Mouse (Mus musculus) testis, adult 2 months (tissue): ENCODE results near the gene Lypd8. TPM values are rescaled to one million over a fixed set of nuclear protein-coding genes. Genes with fewer than 3 reads are reported as not detected.
"Not testable (repeated sequence)": the region's sequence is repeated elsewhere in the genome, so short reads cannot be mapped to it uniquely, and the experiment has no call there.

Source experiments
- H3K27ac ChIP-seq: fragments of 200-500 bp; 2 replicates; pipeline ENCODE4 v1.5.1; 2012; ENCODE audit warnings: low read depth, low read length; ENCODE audit not compliant: control insufficient read depth, insufficient read depth
- H3K27me3 ChIP-seq: fragments of 200-500 bp; 2 replicates; pipeline ENCODE4 v1.6.1; 2012; ENCODE audit warnings: mild to moderate bottlenecking, low read length, moderate library complexity; ENCODE audit not compliant: control insufficient read depth, insufficient read depth
- H3K36me3 ChIP-seq: fragments of 200-500 bp; 2 replicates; pipeline ENCODE4 v1.6.1; 2012; ENCODE audit warnings: mild to moderate bottlenecking, low read length; ENCODE audit not compliant: control insufficient read depth, insufficient read depth
- H3K4me1 ChIP-seq: fragments of 200-500 bp; 2 replicates; pipeline ENCODE4 v1.6.1; 2012; ENCODE audit warnings: low read length; ENCODE audit not compliant: control insufficient read depth, insufficient read depth
- H3K4me3 ChIP-seq: fragments of 200-500 bp; 2 replicates; pipeline ENCODE4 v1.5.1; 2012; ENCODE audit warnings: low read depth, mild to moderate bottlenecking, low read length, moderate library complexity, mixed read lengths; ENCODE audit not compliant: control insufficient read depth
- CTCF ChIP-seq: fragments of 200-500 bp; IDR thresholded peaks from 2 replicates; pipeline ENCODE4 v1.5.1; 2012; ENCODE audit warnings: low read depth, mild to moderate bottlenecking, inconsistent platforms, low read length, moderate library complexity; ENCODE audit not compliant: control insufficient read depth, insufficient read depth, insufficient replicate concordance
- POLR2A ChIP-seq: fragments of 200-500 bp; IDR thresholded peaks from 2 replicates; pipeline ENCODE4 v1.6.1; 2012; ENCODE audit warnings: low read depth, mild to moderate bottlenecking, inconsistent platforms, low read length, moderate library complexity; ENCODE audit not compliant: control insufficient read depth
- polyA plus RNA-seq: library from polyadenylated mRNA; depleted of rRNA; stranded (reverse); fragments of >200 nt; gene quantifications from 2 replicates; pipeline ENCODE4 v1.2.3, GENCODE M21; 2012

Lypd8 gene
- polyA plus RNA-seq, 1 experiment = 4.3 TPM

DNA sequence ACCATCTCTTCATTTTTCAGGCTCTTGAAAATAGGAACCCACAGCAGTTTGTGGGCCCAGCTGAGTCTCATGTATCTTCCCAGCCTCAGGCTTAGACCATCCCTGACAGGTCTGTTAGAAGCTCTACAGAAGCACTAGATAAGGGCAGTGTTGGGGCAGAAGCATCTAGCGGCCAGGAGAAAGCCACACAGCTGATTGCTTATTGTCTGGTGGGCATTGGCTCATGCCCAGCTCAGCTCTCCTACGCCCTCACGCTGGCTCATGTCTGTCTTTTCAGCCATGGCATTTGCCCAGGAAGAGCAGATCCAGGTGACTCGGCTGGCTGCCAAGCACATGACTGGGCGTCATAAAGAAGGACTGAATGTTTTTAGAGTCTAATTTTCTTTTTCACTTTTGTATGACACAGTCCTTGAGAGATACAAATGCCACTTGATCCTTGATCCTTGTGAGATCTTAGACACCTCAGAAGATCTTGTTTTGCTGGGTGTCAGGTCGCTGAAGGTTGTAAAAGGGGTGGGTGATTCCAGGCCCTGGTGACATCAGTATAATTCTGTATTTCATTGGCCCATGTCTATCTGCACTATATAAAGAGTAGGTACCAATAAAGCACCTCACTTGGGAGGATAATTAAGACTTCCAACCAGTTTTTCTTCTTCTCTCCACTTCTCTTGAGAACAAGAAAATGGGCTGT is 20.9 kb upstream of the Lypd8 start:
- H3K4me3 ChIP-seq = no peak overlapping the region
- no peaks in the 10 kb centered on the region for H3K36me3 ChIP-seq
- TF ChIP-seq CTCF (no peak), POLR2A (no peak)
- H3K27ac ChIP-seq = no peak overlapping the region
- no peaks in the 10 kb centered on the region for H3K27me3 ChIP-seq
- H3K4me1 ChIP-seq = no peaks in the 10 kb centered on the region

DNA sequence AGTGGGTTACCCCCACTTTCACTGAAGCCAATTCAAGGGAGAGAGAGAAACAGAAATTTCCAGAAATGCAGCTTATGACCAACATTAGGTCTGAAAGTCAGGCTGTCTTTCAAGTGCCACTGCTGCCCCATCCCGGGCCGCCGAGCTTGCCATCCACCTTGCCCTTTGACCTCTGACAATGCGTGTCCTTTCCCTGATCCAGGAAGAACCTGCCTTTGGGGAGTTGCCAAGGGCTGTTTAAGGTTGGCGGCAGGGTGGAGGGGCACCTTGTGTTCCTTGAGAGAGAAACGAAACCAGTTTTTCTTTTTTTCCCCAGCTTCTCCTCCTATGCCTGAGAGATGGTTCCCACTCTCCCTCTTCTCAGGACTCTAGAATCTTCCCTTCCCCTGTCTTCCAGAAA is 16.3 kb upstream of the Lypd8 start:
- not testable (repeated sequence) for H3K27ac ChIP-seq, H3K27me3 ChIP-seq, H3K36me3 ChIP-seq, H3K4me3 ChIP-seq, H3K4me1 ChIP-seq

DNA sequence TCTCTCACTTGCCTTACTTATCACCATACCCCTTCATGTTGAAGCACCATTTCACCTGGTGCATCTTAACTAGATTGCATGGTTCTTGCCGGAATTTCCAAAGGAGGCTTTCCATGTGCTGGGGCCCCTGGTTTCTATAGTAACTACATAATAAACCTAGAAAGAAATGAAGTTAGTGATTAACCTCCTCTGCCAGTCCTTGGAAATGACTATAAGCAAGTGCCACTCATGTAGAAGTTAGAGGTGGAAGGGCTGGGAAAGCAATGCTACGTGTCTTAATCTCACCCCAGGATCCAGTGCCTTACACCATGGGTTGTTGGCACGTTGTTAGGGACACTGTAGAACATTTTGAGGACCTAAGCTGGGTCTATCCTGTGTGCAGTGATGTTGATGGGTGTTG is 14.4 kb upstream of the Lypd8 start:
- Histone ChIP-seq H3K36me3 (no peaks in the 10 kb centered on the region), H3K27me3 (no peaks in the 10 kb centered on the region), H3K27ac (no peak overlapping the region), H3K4me1 (no peaks in the 10 kb centered on the region; the same call in 1 of the 2 replicates), H3K4me3 (no peak overlapping the region)
- TF ChIP-seq POLR2A (no peak), CTCF (no peak)

DNA sequence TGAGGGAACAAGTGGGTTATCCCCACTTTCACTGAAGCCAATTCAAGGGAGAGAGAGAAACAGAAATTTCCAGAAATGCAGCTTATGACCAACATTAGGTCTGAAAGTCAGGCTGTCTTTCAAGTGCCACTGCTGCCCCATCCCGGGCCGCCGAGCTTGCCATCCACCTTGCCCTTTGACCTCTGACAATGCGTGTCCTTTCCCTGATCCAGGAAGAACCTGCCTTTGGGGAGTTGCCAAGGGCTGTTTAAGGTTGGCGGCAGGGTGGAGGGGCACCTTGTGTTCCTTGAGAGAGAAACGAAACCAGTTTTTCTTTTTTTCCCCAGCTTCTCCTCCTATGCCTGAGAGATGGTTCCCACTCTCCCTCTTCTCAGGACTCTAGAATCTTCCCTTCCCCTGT is 12.7 kb upstream of the Lypd8 start:
- not testable (repeated sequence) for H3K27me3 ChIP-seq, H3K4me1 ChIP-seq, H3K4me3 ChIP-seq, H3K27ac ChIP-seq, H3K36me3 ChIP-seq

DNA sequence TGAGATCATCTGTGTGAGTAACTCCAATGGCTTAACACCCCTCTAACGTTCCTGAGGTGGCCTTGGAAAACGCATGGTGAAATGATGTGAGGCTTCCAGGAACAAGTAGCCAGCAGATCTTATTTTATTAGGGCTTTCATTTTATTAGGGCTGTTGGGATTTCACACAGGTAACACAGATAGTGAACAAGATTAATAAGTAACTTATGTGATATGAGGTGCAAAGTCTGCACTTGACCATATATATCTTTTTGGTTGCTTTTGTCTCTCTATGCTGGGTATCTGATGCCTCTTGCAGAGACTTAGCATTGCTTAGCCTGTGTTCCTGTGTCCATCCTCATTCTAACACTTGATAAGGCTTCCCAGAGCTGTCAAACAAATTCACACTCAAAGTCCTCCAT is 1.6 kb upstream of the Lypd8 start:
- TF ChIP-seq CTCF (no peak), POLR2A (no peak)
- H3K4me1 ChIP-seq = peaks cover 3% of the 10 kb centered on the region
- no peak overlapping the region for H3K27ac ChIP-seq
- H3K36me3 ChIP-seq = no peaks in the 10 kb centered on the region
- no peak overlapping the region for H3K4me3 ChIP-seq
- H3K27me3 ChIP-seq = no peaks in the 10 kb centered on the region

DNA sequence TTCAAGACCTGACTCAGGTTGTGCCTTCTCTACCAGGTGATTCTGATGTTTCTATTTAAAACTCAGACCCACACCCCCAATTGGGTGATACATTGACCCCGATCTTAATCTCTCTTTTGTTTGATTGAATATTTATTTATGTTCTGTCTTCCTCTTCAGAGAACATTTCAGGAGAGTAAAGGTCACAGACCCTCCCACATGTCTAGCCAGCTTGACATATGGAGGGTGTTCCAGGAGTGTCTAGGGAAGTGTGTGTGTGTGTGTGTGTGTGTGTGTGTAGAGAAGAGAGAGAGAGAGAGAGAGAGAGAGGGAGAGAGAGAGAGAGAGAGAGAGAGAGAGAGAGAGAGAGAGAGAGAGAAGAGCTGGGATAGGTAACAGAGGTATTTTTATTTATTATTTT is 1.2 kb upstream of the Lypd8 start:
- TF ChIP-seq CTCF (no peak), POLR2A (no peak)
- H3K27ac ChIP-seq = no peak overlapping the region
- H3K4me1 ChIP-seq = peaks cover 3% of the 10 kb centered on the region
- no peaks in the 10 kb centered on the region for H3K27me3 ChIP-seq
- no peaks in the 10 kb centered on the region for H3K36me3 ChIP-seq
- H3K4me3 ChIP-seq = no peak overlapping the region

DNA sequence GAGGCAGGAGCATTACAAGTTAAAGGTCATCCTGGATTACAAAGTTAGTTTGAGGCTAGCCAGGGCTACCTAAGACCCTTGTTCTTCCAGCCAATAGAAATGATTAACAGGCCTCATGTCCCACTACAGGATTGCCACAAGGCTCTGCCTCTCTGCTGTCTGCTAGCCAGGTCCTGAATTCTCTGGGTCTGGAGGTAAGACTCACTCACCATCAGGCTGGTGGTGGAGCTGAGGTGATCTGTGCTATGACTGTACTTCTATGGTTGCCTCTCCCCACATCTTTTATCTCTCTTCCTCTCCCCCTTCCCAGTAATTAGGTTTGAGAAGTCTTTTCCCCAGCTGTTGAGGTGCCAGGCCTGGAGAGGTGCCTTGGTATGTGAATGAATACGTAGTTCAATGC is 673 bp downstream of the Lypd8 start:
- peaks cover 3% of the 10 kb centered on the region for H3K4me1 ChIP-seq

DNA sequence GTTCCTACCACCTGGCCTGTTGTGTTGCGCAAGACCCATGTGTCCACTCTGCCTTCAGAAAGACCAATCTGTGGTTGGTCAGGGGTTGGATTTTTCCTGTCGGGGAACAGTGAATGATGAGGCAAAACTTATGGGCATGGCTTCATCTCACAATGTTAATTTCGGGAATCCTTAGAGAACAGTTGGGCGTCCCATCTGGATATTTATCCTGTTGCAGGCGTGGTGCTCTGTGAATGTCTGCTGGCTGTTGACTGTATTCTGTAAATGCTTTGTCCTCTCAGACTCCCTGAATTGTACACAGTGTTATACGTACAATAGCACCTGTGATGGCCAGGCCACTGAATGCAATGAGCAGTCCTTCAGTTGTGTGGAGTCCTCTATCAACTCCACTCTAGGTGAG is 3.6 kb downstream of the Lypd8 start:
- H3K27ac ChIP-seq = no peak overlapping the region
- H3K27me3 ChIP-seq = no peaks in the 10 kb centered on the region
- H3K4me1 ChIP-seq = peaks cover 5% of the 10 kb centered on the region
- no peak overlapping the region for H3K4me3 ChIP-seq
- no peaks in the 10 kb centered on the region for H3K36me3 ChIP-seq
- no peak for TF ChIP-seq POLR2A
- TF ChIP-seq CTCF = no peak

More for the DNA sequence above, 673 bp downstream of the Lypd8 start:
- Histone ChIP-seq H3K4me3 (no peak overlapping the region), H3K27me3 (no peaks in the 10 kb centered on the region), H3K27ac (no peak overlapping the region), H3K36me3 (no peaks in the 10 kb centered on the region)
- TF ChIP-seq CTCF = no peak
- TF ChIP-seq POLR2A = no peak
